Mouse (Mus musculus): ENCODE measurements around the gene Astn2.

The Astn2 gene

GRCm38 (mm10) chr4:66157439-66158113, 246.8 kb downstream of the Astn2 start:
- WGBS, result 27% methylated on average over 3 of the region's 3 CpGs

- WGBS, result 84% methylated on average over 5 of the region's 5 CpGs
Measured at GRCm38 (mm10) chr4:66146546-66146945, 257.9 kb downstream of the Astn2 start.

GRCm38 (mm10) chr4:66126181-66126580, 278.2 kb downstream of the Astn2 start:
- WGBS, result 50% methylated on average over 3 of the region's 3 CpGs

- WGBS, result 87% methylated on average over 7 of the region's 7 CpGs
Measured at GRCm38 (mm10) chr4:66122766-66123358, 281.5 kb downstream of the Astn2 start.

GRCm38 (mm10) chr4:66114243-66114642, 290.2 kb downstream of the Astn2 start:
- WGBS, result 83% methylated on average over 2 of the region's 2 CpGs

GRCm38 (mm10) chr4:66102037-66102436, 302.4 kb downstream of the Astn2 start:
- 70% methylated on average over 5 of the region's 5 CpGs for WGBS

GRCm38 (mm10) chr4:66097629-66098028, 306.8 kb downstream of the Astn2 start:
- 82% methylated on average over 1 of the region's 1 CpGs for WGBS

GRCm38 (mm10) chr4:66096104-66096503, 308.3 kb downstream of the Astn2 start:
- 76% methylated on average over 2 of the region's 2 CpGs for WGBS

GRCm38 (mm10) chr4:66055690-66056089, 348.7 kb downstream of the Astn2 start:
- 63% methylated on average over 4 of the region's 4 CpGs for WGBS

GRCm38 (mm10) chr4:66043014-66043672, 361.3 kb downstream of the Astn2 start:
- WGBS, result 92% methylated on average over 3 of the region's 3 CpGs

GRCm38 (mm10) chr4:66033826-66034225, 370.6 kb downstream of the Astn2 start:
- WGBS, result 72% methylated on average over 3 of the region's 3 CpGs

- 63% methylated on average over 9 of the region's 9 CpGs for WGBS
Measured at GRCm38 (mm10) chr4:66031320-66031870, 373.0 kb downstream of the Astn2 start.

GRCm38 (mm10) chr4:66029901-66030300, 374.5 kb downstream of the Astn2 start:
- 72% methylated on average over 4 of the region's 4 CpGs for WGBS

- WGBS, result 50% methylated on average over 1 of the region's 1 CpGs
Measured at GRCm38 (mm10) chr4:66027866-66028265, 376.5 kb downstream of the Astn2 start.

GRCm38 (mm10) chr4:66025393-66026062, 378.9 kb downstream of the Astn2 start:
- WGBS, result 43% methylated on average over 8 of the region's 8 CpGs

GRCm38 (mm10) chr4:65983643-65984042, 420.8 kb downstream of the Astn2 start:
- 83% methylated on average over 2 of the region's 2 CpGs for WGBS

GRCm38 (mm10) chr4:65982882-65983281, 421.5 kb downstream of the Astn2 start:
- 79% methylated on average over 4 of the region's 4 CpGs for WGBS

- WGBS, result 45% methylated on average over 3 of the region's 3 CpGs
Measured at GRCm38 (mm10) chr4:65976251-65976650, 428.2 kb downstream of the Astn2 start.

- 81% methylated on average over 1 of the region's 1 CpGs for WGBS
Measured at GRCm38 (mm10) chr4:65972395-65972794, 432.0 kb downstream of the Astn2 start.

- WGBS, result 63% methylated on average over 2 of the region's 2 CpGs
Measured at GRCm38 (mm10) chr4:65969318-65969717, 435.1 kb downstream of the Astn2 start.

GRCm38 (mm10) chr4:65964604-65965003, 439.8 kb downstream of the Astn2 start:
- WGBS, result 36% methylated on average over 3 of the region's 3 CpGs

GRCm38 (mm10) chr4:65959188-65959759, 445.1 kb downstream of the Astn2 start:
- WGBS, result 51% methylated on average over 5 of the region's 5 CpGs
